Mouse (Mus musculus) mature B cell (primary cell): ENCODE results near the gene Nop10.

ENCODE experiments used
- in situ Hi-C: fragments of 300-500 bp; cut with MboI; formaldehyde crosslinking; loops from 2 replicates; pipeline ENCODE4 v1.14.3; 2019

Gene Nop10

DNA sequence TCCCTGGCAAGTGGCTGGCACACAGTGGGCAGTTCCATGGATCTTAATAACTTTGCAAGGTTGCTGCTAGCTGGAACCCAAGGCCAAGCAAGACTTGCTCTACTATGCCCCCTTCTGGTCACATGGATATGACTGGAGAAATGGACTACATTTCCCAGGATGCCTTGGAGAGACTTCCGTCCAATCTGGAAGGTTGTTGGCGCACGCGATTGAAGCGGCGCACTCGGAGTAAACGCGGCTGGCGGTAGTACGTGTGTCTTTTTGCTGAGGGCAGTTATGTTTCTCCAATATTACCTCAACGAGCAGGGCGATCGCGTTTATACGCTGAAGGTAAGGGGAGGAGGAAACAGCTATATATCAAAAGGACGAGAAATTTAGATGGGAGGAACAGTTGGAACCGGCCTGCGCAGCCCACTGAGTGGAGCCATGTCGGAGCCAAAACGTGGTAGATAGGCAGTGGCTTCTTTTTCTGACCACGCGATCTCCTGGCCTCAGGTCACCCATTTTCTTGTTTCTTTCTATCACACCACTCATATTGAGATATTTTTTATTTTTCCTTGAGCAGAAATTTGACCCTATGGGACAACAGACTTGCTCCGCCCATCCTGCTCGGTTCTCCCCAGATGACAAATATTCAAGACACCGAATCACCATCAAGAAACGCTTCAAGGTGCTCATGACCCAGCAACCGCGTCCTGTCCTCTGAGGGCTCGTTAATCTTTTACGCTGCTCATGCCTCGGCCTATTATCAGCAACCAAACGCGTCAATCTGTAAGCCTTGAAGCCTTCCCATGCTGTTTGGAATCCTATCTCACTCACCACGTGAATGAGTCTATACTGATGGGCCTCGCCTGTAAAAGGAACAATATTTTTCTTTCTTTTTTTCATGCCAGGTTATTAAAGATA is at the start of gene Nop10:
Gene Nop10, plus strand, starts transcription at position 179 of the 906 bp plus-strand sequence.
- in situ Hi-C loops = no loop called here

GRCm38 (mm10) chr2:112215977-112216376 is 45.7 kb upstream of the Nop10 start:
- in situ Hi-C loops = no loop called here

DNA sequence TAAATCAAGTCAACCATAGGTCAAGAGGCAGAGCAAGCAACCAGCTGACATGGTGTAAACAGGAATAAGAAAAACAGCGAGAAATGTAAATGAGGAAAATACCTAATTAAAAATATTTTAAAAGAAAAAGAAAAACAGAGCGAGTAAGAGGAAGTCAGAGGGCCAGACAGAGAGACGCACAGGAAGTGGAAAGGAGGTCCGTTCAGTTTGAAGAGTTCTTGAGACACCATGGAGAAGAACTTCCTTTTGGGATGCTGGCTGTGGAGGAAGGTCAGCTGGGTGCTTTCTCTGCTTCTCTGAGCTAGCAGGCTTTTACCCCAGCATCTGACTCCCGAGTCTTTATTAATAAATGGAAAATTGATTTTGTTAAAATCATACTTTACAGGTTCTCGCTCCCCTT is 44.1 kb upstream of the Nop10 start:
- in situ Hi-C loops = no loop called here

GRCm38 (mm10) chr2:112220880-112221279 is 40.8 kb upstream of the Nop10 start:
- in situ Hi-C loops = no loop called here

GRCm38 (mm10) chr2:112222607-112223006 is 39.1 kb upstream of the Nop10 start:
- in situ Hi-C loops = no loop called here

DNA sequence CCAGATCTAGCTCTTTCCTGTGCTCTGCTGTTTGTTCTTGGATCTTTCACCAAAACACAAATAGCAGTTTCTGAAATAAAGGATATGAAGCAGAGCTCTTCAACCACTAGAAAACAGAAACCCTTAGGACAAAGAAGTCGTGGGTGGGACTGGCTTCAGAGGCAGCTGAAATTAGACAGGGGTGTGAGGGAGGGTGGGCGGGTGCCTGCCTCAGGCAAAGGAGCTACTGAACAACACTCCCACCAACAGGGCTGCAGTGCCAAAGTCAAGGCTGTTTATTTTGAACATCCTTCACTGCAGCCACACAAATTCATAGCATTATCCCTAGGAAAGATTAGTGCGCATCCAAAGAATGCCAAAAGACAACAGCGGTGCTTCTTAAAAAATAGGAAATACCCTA is 37.4 kb upstream of the Nop10 start:
- in situ Hi-C loops = no loop called here

DNA sequence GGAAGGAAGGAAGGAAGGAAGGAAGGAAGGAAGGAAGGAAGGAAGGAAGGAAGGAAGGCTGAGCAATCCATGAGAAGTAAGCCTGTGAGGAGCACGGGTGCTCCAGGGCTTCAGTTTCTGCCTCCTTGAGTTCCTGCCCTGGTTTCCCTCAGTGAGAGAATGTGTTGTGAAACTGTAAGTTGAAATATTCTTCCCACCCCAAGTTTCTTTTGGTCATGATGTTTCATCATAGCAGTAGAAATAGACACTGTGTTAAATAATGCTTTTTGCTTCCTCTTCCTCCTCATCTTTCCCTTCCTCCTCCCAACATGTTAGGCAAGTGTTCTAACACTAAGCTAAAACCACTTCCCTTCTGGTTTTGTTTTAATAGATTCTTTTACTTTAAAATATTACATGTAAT is 29.1 kb upstream of the Nop10 start:
- in situ Hi-C loops = no loop called here

DNA sequence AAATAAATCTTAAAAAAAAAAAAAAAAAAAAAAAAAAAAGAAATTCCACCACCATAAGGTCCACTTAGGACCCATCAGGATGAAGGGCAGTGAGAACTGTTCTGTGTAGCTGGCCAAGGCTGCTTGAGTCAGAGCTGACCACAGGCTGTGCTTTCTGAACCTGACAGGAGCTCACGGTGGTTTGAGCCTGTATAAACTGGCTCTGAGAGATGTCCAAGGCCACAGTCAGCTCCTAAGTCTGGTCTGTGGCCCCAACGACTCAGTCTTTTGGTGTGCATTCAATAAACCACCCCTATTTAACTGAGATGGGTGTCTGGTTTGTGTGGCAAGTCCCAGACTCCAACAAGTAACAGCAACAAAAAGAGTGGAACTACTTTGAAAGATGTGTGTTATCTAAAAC is 25.1 kb upstream of the Nop10 start:
- in situ Hi-C loops = no loop called here

- in situ Hi-C loops = no loop called here
Observed at GRCm38 (mm10) chr2:112238006-112238405, 23.7 kb upstream of the Nop10 start.

- in situ Hi-C loops = no loop called here
Observed at GRCm38 (mm10) chr2:112239212-112239934, 22.4 kb upstream of the Nop10 start, which contains the start of gene Lpcat4. Gene Lpcat4, plus strand, starts transcription at chr2:112239468.

DNA sequence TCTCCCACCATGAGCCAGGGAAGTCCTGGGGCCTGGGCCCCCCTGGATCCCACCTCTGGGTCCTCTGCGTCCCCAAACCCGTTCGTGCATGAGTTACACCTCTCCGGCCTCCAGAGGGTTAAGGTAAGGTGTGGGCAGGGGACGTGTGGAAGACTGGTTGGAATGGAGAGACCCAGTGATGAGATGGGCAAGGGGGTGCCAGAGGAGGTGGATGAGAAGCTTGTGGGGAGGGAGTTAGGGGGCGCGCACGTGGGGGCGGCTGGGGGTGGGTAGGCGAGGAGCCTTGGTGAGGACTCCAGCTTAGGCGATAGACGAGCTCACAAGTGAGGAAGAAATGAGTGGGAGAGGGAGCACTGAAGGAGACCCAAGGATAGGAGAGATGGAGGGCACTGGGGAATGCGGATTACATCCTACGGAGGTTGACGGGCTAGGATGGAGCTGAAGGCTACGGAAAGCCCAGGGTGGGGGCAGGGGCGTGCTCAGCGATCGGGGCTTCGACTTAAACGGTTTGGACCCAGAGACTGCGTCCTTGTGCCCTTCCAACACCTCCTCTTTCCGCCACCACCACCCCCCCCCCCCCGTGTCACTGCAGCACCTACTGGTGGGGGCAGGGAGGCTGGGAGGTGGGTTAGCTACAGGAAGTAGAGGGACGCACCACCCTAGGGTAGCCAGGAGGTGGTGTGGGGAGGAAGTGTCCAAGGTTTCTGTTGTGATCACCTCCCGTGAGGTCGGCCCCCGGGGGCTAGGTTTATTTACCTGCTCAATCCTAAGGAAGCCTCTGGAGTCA is 21.6 kb upstream of the Nop10 start:
- in situ Hi-C loops = no loop called here

DNA sequence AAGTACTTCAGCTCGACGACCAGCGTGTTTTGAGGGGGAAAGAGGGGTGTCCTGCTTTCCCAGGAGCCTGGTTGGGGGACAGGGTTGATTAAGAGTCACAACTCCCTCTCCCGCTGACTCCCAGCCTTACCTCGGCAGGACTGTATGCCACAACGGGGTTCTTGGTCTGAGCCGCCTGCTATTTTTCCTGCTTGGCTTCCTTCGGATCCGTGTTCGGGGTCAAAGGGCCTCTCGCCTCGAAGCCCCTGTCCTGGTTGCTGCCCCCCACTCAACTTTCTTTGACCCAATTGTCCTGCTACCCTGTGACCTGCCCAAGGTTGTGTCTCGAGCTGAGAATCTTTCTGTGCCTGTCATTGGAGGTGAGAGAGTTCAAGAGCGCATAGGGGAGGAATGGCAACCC is 19.9 kb upstream of the Nop10 start:
- in situ Hi-C loops = no loop called here

GRCm38 (mm10) chr2:112245307-112245706 is 16.4 kb upstream of the Nop10 start:
- in situ Hi-C loops = no loop called here

DNA sequence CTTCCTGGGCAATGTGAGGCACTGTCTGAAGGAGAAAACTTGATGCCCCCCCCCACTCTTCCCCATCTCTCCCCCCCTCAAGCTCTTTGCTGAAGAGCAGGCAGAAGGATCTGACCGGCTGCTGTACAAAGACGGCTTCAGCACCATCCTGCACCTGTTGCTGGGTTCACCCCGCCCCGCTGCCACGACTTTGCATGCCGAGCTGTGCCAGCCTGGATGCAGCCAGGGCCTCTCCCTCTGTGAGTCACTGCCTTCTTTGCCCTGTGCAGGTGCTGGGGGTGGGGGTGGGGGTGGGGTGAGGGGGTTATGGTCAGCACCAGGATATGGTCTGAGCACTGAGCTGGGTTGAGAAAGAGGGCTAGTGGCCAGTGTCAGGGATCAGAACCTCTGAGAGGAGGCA is 15.5 kb upstream of the Nop10 start:
- in situ Hi-C loops = no loop called here

DNA sequence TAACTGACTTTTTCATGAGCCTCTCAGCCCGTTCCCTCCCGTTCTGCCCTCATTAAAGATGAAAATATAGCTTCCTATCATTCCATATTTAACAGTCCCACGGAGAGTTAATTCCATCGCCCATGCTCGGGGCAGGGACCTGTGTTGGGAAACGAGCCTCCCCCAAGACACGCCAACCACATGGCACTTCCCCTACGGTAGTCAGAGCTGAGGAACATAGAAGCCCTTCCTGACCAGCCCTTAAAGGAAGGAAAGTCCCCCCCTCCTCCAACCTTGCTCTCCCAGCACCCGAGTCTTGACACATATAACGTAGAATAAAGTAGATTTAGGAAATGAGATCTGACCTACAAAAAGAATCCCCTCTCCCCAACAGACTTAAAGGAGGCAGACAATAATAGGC is 14.4 kb upstream of the Nop10 start:
- in situ Hi-C loops = no loop called here

GRCm38 (mm10) chr2:112249780-112250453 is 11.8 kb upstream of the Nop10 start:
- in situ Hi-C loops = no loop called here

DNA sequence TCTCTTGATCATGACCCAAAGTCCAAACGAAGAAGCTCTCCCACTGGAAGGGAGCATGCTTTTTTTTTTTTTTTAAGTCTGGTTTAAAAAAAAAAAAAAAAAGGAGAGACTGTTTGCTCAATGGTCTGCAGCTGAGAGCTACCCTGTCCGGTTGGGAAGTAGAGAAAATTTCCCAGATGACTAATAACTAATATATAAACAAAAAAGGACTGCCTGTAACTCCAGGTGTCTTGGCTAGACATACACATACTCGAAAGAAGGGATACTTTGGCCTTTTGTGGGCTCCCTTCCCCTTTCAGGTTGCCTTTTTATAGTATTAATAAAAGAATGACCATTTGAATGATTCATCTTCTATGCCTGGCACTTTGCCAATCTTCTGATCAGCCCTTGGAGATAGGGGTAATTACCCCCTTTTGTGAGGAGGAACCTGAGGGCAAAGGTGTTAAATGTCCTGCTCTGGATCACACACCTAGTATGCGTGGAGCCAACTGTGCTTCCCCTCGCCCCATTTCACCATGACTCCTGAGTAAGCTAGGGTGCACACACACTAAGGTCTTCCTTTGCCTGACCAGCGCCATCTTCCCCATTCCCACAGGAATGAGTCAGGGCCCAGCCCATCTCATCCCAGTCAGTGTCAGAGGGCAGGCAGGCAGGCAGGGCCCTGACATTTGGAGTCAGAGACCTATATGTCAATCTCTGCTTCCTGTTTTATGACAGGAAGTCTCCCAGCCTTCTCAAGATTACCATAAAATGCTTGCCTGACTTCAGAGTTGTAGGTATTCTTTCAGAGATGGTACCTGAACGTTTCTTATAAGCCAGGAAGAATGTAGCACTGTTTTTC is 6.8 kb upstream of the Nop10 start:
- in situ Hi-C loops = no loop called here

DNA sequence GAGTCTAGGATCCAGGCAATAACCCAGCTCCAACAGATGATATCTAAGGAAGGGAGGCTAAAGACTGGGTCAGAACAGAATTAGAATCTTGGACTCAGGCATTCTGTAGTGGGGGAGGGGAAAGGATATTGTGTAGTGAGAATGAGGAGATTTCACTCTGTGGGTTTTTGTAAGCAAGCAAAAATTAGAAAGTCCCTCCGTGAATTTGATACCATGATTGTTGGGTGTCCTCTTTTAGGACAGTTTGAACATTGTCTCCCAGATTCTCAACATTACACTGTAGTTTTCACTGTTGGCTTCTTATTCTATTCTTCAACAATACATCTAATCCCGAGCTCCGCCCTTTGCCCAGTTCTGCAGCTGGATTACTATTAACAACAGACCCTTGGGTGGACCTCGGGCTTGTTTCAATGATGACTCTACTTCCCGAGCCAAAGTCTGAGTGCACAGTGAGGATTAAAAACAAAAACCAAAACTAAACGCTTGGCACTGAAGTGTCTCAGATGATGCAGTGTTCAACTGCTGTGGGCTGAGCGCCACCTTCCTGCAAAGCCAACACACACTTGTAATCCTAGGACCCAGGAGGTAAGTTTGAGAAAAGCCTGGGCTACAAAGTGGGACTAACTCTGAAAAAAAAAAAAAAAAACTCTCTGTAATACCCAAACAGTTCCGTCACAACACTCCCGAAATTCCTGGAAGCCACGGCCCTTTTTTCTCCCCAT is 2.3 kb upstream of the Nop10 start, which contains the start of gene Nutm1:
Gene Nutm1, minus strand, starts transcription at position 51 of the 722 bp plus-strand sequence.
- in situ Hi-C loops = no loop called here

DNA sequence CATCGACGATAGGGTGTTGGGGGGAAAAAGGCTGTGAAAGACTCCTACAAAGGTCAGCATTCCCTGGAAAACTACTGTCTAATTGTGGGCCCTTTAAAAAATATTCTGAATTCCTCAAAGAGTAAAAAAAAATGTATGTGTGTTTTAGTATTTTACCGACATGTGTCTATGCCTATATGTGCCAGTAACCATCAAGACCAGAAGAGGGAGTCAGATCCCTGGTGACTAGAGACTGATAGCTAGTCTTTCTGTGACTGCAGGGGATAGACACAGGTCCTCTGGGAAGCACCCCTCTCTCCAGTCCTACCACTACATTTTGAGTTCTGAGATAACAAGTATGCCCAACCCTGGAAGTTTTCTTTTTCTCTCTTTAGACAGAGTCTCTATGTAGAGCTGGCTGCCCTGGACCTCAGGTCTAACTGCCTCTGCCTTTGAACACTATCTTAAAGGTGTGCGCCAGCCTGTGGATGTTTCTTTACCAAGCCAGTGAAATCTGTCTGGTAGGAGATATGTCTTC is 1.1 kb downstream of the Nop10 start:
- in situ Hi-C loops = no loop called here

DNA sequence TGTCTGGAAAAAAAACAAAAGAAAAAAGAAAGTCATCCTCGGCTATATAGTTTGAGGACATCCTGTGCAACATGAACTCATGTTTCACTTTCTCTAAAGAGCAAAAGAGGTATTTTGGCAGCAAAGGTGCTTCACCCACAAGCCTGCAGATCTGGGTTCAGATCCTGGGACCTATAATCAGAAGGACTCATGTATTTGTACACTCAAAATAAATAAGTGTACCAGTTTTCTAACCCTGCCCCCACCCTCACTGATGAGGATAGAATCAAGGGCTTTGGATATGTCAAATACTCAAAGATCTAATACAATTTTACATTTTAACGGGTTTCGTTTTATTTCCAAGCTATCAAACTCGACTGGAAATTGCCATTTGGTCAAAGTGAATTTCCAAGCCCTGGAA is 2.6 kb downstream of the Nop10 start:
- in situ Hi-C loops = no loop called here
